Mouse (Mus musculus) telencephalon, adult 2 months (tissue): ENCODE measurements around the gene Tesk1.
A peak's percentile ranks its signal among the peaks of the same experiment; 100 is the strongest.

Experiments used
- DNase-seq: peaks from one replicate; pipeline ENCODE4 v3.0.0-alpha.2; 2011; ENCODE audit warnings: low read depth, low spot score

Tesk1 gene

GRCm38 (mm10) chr4:43492821-43493185 lies 51.1 kb downstream of the Tesk1 start, which contains the start of gene Ccdc107:
Ccdc107 (plus strand) TSS chr4:43492900.
- DNase-seq: peak; percentile 99

- peak; percentile 92 for DNase-seq
Measured at GRCm38 (mm10) chr4:43493186-43493845, 51.6 kb downstream of the Tesk1 start.

GRCm38 (mm10) chr4:43493846-43494240 lies 52.1 kb downstream of the Tesk1 start:
- no peak for DNase-seq

GRCm38 (mm10) chr4:43496587-43496986 lies 54.8 kb downstream of the Tesk1 start:
- no peak for DNase-seq

- no peak for DNase-seq
Measured at GRCm38 (mm10) chr4:43497405-43497804, 55.7 kb downstream of the Tesk1 start.
